Mouse (Mus musculus): ENCODE measurements around the gene Ppa1.

GRCm38 (mm10) chr10:61605851-61606250, 42.5 kb upstream of the Ppa1 start:
- peak; percentile 62; the same call in 1 of the 2 replicates for TF ChIP-seq CTCF (IDR thresholded peaks at IDR 0.05; ENCODE audit: control insufficient read depth, insufficient read depth, insufficient replicate concordance, low read depth, low read length)
- TF ChIP-seq POLR2A (IDR thresholded peaks at IDR 0.05; ENCODE audit: control insufficient read depth, low read depth, low read length) = no peak

Measured in testis, adult 2 months (tissue).